Mouse (Mus musculus) urinary bladder, adult 18-20 months (tissue): ENCODE measurements around the gene Traf1.

Source experiments
- DNase-seq, 2 experiments: peaks; one replicate each; pipeline ENCODE4 v3.0.0; 2022; ENCODE audit warnings: low spot score in 2 of 2, mixed read lengths in 2 of 2

The Traf1 gene

DNA sequence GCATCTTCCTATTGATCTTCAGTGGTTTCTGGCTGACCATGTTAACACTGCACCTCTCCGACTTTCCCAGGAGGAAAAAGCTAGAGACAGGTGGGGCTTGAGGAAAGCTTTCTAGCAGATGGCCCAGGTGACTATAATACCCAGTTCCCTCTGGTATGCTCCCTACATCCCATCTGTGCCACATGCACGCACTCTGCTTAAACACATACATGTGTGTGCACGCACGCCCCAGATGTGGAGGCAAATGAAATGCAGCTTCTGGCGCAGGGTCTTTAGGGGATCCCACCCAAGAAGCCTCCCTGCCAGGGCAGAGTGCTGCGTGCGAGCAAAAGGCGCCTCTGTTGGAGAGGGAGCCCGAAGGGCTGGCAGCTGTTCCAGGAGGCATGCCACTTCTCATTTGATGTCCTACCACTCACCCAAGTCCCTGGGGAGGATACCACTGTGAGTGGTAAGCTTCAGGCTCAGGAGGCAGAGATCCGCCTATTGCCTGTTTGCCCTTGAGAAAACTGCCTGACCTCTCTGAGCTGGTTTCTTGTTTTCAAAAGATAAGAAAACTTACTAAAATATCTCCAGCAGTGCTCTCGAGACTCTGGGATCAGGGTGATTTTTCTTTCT, 20.4 kb downstream of the Traf1 start:
- no peak for DNase-seq

DNA sequence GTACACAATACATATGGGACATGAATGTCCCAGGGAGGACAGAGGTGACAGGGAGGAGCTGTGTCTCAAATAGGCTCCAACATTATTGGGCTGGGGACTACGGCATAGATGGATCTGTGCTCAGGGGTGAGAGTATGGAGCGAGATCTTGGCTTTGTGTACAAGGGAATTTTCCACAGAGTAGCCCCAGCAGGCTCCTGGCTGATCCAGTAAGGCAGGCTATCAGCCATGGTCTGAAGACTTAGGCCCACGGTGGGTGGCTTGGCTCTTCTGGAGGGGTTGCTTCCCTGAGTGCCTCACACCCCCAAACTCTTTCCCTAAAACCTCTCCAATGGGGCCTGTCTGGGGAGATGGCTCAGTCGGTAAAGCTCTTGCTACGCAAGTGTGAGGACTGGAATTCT, 21.3 kb downstream of the Traf1 start:
- no peak for DNase-seq

DNA sequence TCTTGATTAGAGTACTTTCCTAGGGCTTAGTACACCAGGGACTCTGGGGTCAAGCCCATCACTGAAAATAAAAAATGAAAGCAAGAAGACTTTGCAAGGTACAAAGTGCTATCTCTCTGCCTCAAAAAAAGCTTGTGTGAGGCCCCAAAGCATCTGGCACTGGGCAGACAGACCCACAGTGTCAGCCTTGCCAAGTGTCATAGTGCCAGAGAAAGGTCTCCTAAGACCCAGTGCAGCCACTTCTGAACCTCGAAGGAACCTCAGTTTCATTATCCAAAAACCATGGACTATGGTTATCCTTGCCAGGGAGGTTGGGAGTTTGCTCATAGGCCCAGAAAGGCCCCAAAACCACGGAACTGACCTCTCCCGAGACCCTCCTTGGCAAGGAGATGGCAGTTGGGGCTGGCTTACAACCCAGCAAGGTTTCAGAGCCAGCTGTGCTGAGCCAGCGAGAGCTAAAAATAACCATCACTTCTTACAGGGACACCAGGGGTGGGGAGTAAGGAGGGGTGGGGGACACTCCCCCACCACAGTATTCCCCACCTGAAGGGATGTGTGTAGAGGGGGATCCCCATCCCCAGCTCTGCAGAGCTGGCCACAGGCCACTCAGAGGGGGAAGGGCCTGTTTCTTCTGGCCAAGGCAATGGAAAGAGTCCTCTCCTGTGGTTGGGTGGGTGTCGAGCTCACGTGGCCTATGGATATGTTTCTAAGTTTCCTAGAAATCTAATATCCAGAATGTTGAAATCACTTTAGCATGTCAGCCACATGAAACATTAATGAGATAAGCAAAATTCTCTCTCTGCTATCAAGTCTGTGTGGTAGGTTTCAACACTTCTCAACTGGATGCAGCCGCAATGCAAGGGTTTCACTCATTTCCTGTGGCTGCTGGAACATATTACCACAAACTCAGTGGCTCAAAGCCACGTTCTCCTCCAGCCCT, 23.0 kb downstream of the Traf1 start:
- DNase-seq: no peak

GRCm38 (mm10) chr2:34937460-34937859, 24.1 kb downstream of the Traf1 start:
- no peak for DNase-seq

GRCm38 (mm10) chr2:34927320-34927719, 34.3 kb downstream of the Traf1 start:
- DNase-seq: no peak

DNA sequence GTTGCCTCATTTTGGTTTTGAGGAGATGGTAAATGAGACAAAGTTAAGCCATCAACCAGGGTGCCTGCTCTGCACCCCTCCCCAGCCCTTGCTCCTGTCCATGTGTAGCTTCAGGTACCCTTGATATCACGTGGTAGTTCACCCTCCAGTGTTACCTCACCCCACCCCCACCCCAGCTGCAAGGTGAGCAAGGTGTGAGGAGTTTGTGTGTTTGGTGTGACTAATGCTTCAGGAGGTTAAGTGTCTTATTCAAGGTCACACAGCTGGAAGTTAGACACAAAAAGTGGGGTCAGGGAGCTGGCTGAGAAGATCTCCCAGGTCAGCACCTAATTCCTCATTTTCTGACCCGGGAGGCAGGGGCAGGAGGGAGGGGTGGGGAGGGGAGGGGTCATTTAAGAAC, 38.8 kb downstream of the Traf1 start:
- DNase-seq: no peak

DNA sequence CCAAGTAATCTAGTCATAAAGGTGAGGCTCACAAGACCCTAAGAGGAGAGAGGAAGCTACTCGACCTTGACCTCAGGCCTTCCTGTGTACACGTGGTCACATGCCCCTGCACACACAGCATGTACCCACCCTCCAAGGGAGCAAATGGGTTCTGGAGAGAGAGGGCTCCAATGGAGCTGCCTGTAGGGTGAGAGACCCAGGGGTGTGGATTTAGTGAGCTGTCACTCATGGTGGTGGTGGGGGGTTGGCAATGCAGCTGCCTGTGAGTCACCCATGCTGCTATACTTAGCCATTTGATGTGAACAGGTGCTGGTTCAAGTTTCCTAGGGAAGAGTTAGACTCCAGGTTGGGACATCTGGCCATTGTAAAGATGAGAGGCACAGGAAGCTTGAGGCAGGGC, 41.4 kb downstream of the Traf1 start:
- no peak for DNase-seq

DNA sequence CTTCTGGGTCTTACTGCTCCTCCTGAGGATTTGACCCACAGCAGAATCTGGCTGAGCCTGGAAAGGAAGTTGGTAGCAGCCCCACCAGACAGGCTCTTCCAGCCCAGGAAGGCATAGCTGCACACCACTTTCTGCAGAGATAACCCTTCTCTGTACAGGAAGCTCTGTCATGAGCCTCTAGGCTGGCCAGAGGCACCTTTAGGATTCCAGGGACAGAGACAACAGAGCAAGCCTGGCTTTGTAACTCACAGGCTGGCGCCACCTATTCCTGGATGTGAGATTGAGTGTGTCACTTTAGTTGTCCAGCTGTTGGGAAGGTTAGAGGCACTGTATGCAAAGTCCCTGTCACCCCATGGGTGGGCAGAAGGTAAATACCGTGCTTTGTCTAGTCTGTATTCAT, 46.5 kb downstream of the Traf1 start:
- DNase-seq: no peak

GRCm38 (mm10) chr2:34914823-34915082, 46.8 kb downstream of the Traf1 start:
- DNase-seq: peak in 1 of 2 experiments; percentile 19

DNA sequence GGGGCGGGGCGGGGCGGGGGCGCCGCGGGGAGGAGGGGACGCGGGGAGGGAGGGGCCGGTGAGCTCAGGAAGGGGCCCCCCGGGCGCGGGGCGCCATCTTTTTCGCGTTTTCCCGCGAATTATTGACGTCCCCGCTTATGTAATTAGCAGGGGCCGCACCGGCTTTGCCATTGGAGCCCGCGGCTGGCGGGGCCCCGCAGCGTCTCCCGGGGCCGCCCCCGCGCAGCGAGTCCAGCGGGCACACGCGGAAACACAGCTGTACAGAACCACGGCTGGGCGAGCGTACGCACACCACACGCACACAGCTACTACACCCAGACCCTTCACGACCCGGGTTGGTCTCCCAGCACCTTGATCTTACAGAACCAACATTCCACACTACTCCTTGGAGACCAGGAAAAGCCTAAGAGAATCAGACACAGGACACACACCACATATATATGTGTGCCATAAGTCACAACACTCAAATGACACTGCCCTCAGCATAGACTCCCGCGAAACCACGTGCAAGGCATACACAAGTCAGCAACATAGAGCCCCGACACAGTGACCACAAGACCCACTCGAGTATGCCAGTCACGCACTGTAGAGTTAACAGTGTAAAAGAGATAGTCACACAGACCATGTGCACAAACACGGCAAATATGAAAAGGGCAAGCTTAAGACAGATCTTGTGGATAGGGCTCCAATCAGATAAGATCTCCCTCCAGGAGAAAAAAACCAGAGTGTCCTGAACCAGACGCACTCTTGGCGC, 47.3 kb downstream of the Traf1 start:
- peak in 1 of 2 experiments; percentile 25 for DNase-seq

DNA sequence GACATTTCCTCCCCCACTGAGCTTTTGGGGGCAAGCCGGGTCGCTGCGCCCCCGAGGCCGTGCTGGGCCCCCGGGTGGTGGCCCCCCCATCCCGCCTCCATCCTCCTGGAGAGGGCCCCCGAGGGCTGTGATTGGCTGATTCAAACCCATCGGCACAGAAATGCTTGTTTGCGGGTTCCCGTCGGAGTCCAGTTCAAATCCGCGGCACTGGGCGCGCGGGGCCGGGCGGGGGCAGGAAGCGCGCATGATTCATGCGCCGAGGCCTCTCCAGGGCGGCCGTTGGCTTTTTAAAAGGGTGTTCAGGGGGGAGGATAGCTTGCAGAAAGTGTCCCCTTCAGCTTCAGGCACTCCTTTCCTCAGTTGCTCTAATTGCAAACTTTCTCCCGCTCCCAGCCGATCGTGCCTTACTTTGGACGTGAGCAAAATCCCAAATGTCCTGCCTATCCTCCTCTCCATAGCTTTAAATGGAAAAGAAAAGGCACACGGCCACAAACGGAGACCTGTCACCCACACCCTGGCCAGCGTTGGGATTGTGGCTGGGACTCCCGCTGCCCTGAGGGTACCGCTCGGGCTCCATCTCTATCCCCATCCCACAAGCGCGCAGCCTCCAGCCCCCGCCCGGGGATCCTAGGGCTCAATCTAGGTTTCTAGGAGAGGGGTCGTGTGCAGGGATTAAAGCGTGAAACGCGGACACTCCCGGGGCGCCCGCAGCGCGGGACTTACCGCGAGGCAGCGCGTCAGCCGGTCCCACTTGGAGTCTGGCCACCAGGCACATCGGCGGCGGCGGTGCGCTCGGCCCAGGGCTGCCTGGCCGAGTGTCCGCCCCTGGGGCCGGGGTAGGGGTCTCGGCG, 48.1 kb downstream of the Traf1 start, which contains the start of gene Phf19:
Phf19 (minus strand) TSS at position 809 of the 851 bp plus-strand sequence.
- DNase-seq: peak in 1 of 2 experiments; percentile 51

DNA sequence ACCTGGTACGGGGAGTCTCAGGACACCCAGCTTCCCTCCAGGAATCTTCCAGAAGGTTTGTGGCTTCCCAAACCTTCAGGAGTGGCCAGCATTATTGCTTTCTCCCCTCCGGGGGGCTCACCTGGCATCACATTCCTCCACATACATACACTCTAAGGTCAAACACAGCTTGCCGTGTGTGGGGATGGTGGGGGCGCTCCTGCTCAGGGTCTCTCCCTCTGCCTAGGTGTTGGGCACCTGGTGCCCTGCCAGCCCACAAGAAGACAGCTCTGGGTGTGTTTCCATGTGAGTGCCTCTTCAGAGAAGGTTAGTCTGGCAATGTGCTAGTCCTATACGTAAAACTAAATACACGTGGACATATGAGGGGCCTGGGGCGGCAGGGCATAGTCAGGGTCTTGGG, 49.0 kb downstream of the Traf1 start:
- no peak for DNase-seq

GRCm38 (mm10) chr2:34911871-34912270, 49.7 kb downstream of the Traf1 start:
- no peak for DNase-seq

DNA sequence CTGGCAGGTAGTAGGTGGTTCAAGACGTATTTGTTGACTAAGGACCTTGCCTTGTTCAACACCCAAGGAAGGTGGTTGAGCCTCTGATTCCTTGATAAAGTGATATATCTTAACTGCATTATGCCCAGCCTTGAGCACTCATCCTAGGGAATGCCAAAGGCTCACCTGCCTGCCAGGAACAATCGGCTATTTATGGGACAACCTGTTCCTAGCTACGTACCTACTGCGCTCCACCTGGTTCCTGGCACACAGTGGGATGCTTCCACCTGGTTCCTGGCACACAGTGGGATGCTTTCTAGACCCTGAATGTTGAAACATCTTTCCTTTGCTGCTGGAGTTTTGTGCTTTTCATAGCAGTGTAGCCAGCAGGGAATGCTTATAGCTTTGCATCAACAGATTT, 51.9 kb downstream of the Traf1 start:
- DNase-seq: no peak

- peak in 1 of 2 experiments; percentile 14 for DNase-seq
These were observed 54.5 kb downstream of the Traf1 start for GRCm38 (mm10) chr2:34906861-34907604.

GRCm38 (mm10) chr2:34906426-34906825, 55.1 kb downstream of the Traf1 start:
- DNase-seq: no peak

- DNase-seq: peak; percentile 97 to 98
These were observed 56.6 kb downstream of the Traf1 start for GRCm38 (mm10) chr2:34904849-34905542.

GRCm38 (mm10) chr2:34903652-34904405, 57.7 kb downstream of the Traf1 start:
- DNase-seq: no peak

GRCm38 (mm10) chr2:34903191-34903590, 58.4 kb downstream of the Traf1 start:
- DNase-seq: no peak
